Mouse (Mus musculus) midbrain, postnatal 0 days (tissue): ENCODE measurements around the gene Pus1. TPM values are rescaled to one million over a fixed set of nuclear protein-coding genes. Genes with fewer than 3 reads are reported as not detected.
A peak's percentile ranks its signal among the peaks of the same experiment; 100 is the strongest.

ENCODE experiments used
- ATAC-seq: fragments of 200-750 bp; cut with Nextera tagmentation; 2 replicates; pipeline ENCODE4 v1.8.0; 2017; ENCODE audit warnings: moderate number of reproducible peaks, mild to moderate bottlenecking, moderate TSS enrichment, moderate library complexity; ENCODE audit not compliant: low FRiP score
- DNase-seq: peaks from one replicate; pipeline ENCODE4 v3.0.0-alpha.2; 2015; ENCODE audit warnings: low spot score
- H3K27ac ChIP-seq: fragments of 300-500 bp; sonication (generic); 2 replicates; pipeline ENCODE4 v1.5.1; 2014; ENCODE audit warnings: low read depth, mild to moderate bottlenecking, low read length, mixed read lengths
- H3K27me3 ChIP-seq: fragments of 300-500 bp; sonication (generic); 2 replicates; pipeline ENCODE4 v1.6.1; 2014; ENCODE audit warnings: low read length, control low read depth, mixed read lengths; ENCODE audit not compliant: insufficient read depth
- H3K36me3 ChIP-seq: fragments of 300-500 bp; sonication (generic); 2 replicates; pipeline ENCODE4 v1.6.1; 2014; ENCODE audit warnings: low read length, control low read depth, mixed read lengths; ENCODE audit not compliant: insufficient read depth
- H3K4me1 ChIP-seq: fragments of 300-500 bp; sonication (generic); 2 replicates; pipeline ENCODE4 v1.6.1; 2014; ENCODE audit warnings: mild to moderate bottlenecking, control low read depth, antibody characterized with exemption, low read length, mixed read lengths; ENCODE audit not compliant: insufficient read depth
- H3K4me2 ChIP-seq: fragments of 300-500 bp; sonication (generic); 2 replicates; pipeline ENCODE4 v1.6.1; 2014; ENCODE audit warnings: low read depth, mild to moderate bottlenecking, low read length, mixed read lengths; ENCODE audit not compliant: poor library complexity, severe bottlenecking
- H3K4me3 ChIP-seq: fragments of 300-500 bp; sonication (generic); 2 replicates; pipeline ENCODE4 v1.5.1; 2014; ENCODE audit warnings: low read depth, mild to moderate bottlenecking, low read length, moderate library complexity
- H3K9ac ChIP-seq: fragments of 300-500 bp; sonication (generic); replicated peaks from 2 replicates; pipeline ENCODE4 v1.6.1; 2014; ENCODE audit warnings: mild to moderate bottlenecking, low read length, moderate library complexity, mixed read lengths; ENCODE audit not compliant: poor library complexity, severe bottlenecking
- H3K9me3 ChIP-seq: fragments of 300-500 bp; sonication (generic); 2 replicates; pipeline ENCODE4 v1.6.1; 2016; ENCODE audit warnings: low read length, control low read depth
- CTCF ChIP-seq: IDR thresholded peaks from 2 replicates; pipeline ENCODE4 v1.5.1; 2016; ENCODE audit warnings: antibody characterized with exemption, mild to moderate bottlenecking
- WGBS: fragments of 180-500 bp; shearing (Covaris S2); extraction: QIAGEN DNeasy Blood & Tissue Kit; methylation state at CpG from one replicate; pipeline ENCODE4 v1.1.7; 2014; 5-methylcytosine and 5-hydroxymethylcytosine counted together
- polyA plus RNA-seq: library from polyadenylated mRNA; unstranded; fragments of >200 nt; fragmentation: Nextera tagmentation; extraction: Ambion mirVana; gene quantifications from 2 replicates; pipeline ENCODE4 v1.2.1, GENCODE M21; 2015
- total RNA-seq: library from RNA; depleted of rRNA; stranded (reverse); fragments of >200 nt; gene quantifications from 2 replicates; pipeline ENCODE4 v1.2.3, GENCODE M21; 2014

The Pus1 gene
- total and polyA plus RNA-seq, 2 experiments from 2014 or later = 11.6 to 17.5 TPM

GRCm38 (mm10) chr5:110788684-110789083 is 8.2 kb upstream of the Pus1 start:
- WGBS = 65% methylated on average over 5 of the region's 5 CpGs
- Histone ChIP-seq H3K27me3 (no peaks in the 10 kb centered on the region), H3K4me1 (no peaks in the 10 kb centered on the region), H3K4me2 (no peak overlapping the region), H3K4me3 (no peak overlapping the region), H3K27ac (no peak overlapping the region), H3K9me3 (no peaks in the 10 kb centered on the region), H3K9ac (no peak overlapping the region), H3K36me3 (peaks cover 84% of the 10 kb centered on the region)
- TF ChIP-seq CTCF = peak; percentile 80
- ATAC-seq (peak; percentile 39; the same call in 1 of the 2 replicates), DNase-seq (peak; percentile 59)

- TF ChIP-seq CTCF = peak; percentile 50
- Histone ChIP-seq H3K4me1 (no peaks in the 10 kb centered on the region), H3K27me3 (no peaks in the 10 kb centered on the region), H3K4me2 (no peak overlapping the region), H3K27ac (no peak overlapping the region), H3K9ac (no peak overlapping the region), H3K9me3 (no peaks in the 10 kb centered on the region), H3K36me3 (peaks cover 60% of the 10 kb centered on the region), H3K4me3 (no peak overlapping the region)
- 75% methylated on average over 11 of the region's 11 CpGs for WGBS
- DNase-seq (no peak), ATAC-seq (no peak)
Observed at GRCm38 (mm10) chr5:110786081-110786835, 5.8 kb upstream of the Pus1 start.

GRCm38 (mm10) chr5:110783150-110783549 is 2.7 kb upstream of the Pus1 start:
- peaks cover 35% of the 10 kb centered on the region for H3K36me3 ChIP-seq
- TF ChIP-seq CTCF = no peak
- no peak overlapping the region for H3K4me2 ChIP-seq
- no peak overlapping the region for H3K27ac ChIP-seq
- no peak overlapping the region for H3K9ac ChIP-seq
- no peaks in the 10 kb centered on the region; the same call in 1 of the 2 replicates for H3K4me1 ChIP-seq
- no peaks in the 10 kb centered on the region for H3K9me3 ChIP-seq
- H3K27me3 ChIP-seq = no peaks in the 10 kb centered on the region
- H3K4me3 ChIP-seq = no peak overlapping the region
- ATAC-seq (no peak), DNase-seq (no peak)
- WGBS = 68% methylated on average over 8 of the region's 8 CpGs

GRCm38 (mm10) chr5:110781529-110782238 is 1.2 kb upstream of the Pus1 start:
- H3K4me3 ChIP-seq = no peak overlapping the region
- ATAC-seq = no peak
- H3K36me3 ChIP-seq = peaks cover 22% of the 10 kb centered on the region
- H3K27ac ChIP-seq = no peak overlapping the region
- no peak for DNase-seq
- no peaks in the 10 kb centered on the region; the same call in 1 of the 2 replicates for H3K4me1 ChIP-seq
- 83% methylated on average over 7 of the region's 7 CpGs for WGBS
- no peak overlapping the region for H3K9ac ChIP-seq
- H3K9me3 ChIP-seq = no peaks in the 10 kb centered on the region
- H3K4me2 ChIP-seq = no peak overlapping the region
- H3K27me3 ChIP-seq = no peaks in the 10 kb centered on the region
- TF ChIP-seq CTCF = no peak

- Histone ChIP-seq H3K4me1 (no peaks in the 10 kb centered on the region; the same call in 1 of the 2 replicates), H3K36me3 (peaks cover 19% of the 10 kb centered on the region), H3K27ac (no peak overlapping the region), H3K9me3 (no peaks in the 10 kb centered on the region), H3K27me3 (no peaks in the 10 kb centered on the region), H3K4me2 (peak overlapping the region; percentile 91), H3K4me3 (peak overlapping the region; percentile 74), H3K9ac (peak overlapping the region; percentile 72)
- no peak for TF ChIP-seq CTCF
- WGBS = 57% methylated on average over 10 of the region's 10 CpGs
- DNase-seq (no peak), ATAC-seq (peak; percentile 55; the same call in 1 of the 2 replicates)
Observed at GRCm38 (mm10) chr5:110780761-110781528, 486 bp upstream of the Pus1 start.
